Mouse (Mus musculus) spleen, postnatal 10 days (tissue): Measurements from ENCODE around the gene Gm17364.
"Not testable (repeated sequence)": the region's sequence is repeated elsewhere in the genome, so short reads cannot be mapped to it uniquely, and the experiment has no call there.

Experiments
- DNase-seq, 2 experiments: peaks; one replicate each; pipeline ENCODE4 v3.0.0; 2021 to 2022; ENCODE audit warnings: low spot score in 2 of 2

Gene Gm17364

GRCm38 (mm10) chr13:41273927-41274650 lies at the start of gene Gm17364:
Gene Gm17364 (minus strand): TSS chr13:41273977.
- DNase-seq: no peak

- no peak for DNase-seq
Observed at GRCm38 (mm10) chr13:41321433-41321832, 47.7 kb upstream of the Gm17364 start.

- DNase-seq: no peak
Observed at GRCm38 (mm10) chr13:41320749-41321148, 47.0 kb upstream of the Gm17364 start.

GRCm38 (mm10) chr13:41302716-41303115 lies 28.9 kb upstream of the Gm17364 start:
- DNase-seq: peak; percentile 59 to 86

- DNase-seq: no peak
Observed at GRCm38 (mm10) chr13:41300037-41300436, 26.3 kb upstream of the Gm17364 start.

- DNase-seq: no peak
Observed at GRCm38 (mm10) chr13:41298996-41299395, 25.2 kb upstream of the Gm17364 start.

- DNase-seq: no peak
Observed at GRCm38 (mm10) chr13:41298533-41298932, 24.8 kb upstream of the Gm17364 start.

- DNase-seq: no peak
Observed at GRCm38 (mm10) chr13:41296396-41296795, 22.6 kb upstream of the Gm17364 start.

GRCm38 (mm10) chr13:41295886-41296285 lies 22.1 kb upstream of the Gm17364 start:
- DNase-seq: no peak

GRCm38 (mm10) chr13:41293595-41293994 lies 19.8 kb upstream of the Gm17364 start:
- DNase-seq: no peak

GRCm38 (mm10) chr13:41291466-41291974 lies 17.7 kb upstream of the Gm17364 start:
- DNase-seq: no peak

GRCm38 (mm10) chr13:41286285-41286684 lies 12.5 kb upstream of the Gm17364 start:
- no peak for DNase-seq

- no peak for DNase-seq
Observed at GRCm38 (mm10) chr13:41285448-41285847, 11.7 kb upstream of the Gm17364 start.

GRCm38 (mm10) chr13:41283256-41283655 lies 9.5 kb upstream of the Gm17364 start:
- DNase-seq: peak; percentile 41 to 74

- DNase-seq: no peak
Observed at GRCm38 (mm10) chr13:41280696-41281095, 6.9 kb upstream of the Gm17364 start.

GRCm38 (mm10) chr13:41267827-41268408 lies 5.9 kb downstream of the Gm17364 start:
- DNase-seq: no peak

GRCm38 (mm10) chr13:41263304-41264006 lies 10.3 kb downstream of the Gm17364 start:
- DNase-seq: no peak

GRCm38 (mm10) chr13:41261617-41262016 lies 12.2 kb downstream of the Gm17364 start:
- DNase-seq: not testable (repeated sequence)

GRCm38 (mm10) chr13:41257851-41258250 lies 15.9 kb downstream of the Gm17364 start:
- DNase-seq: no peak

- no peak for DNase-seq
Observed at GRCm38 (mm10) chr13:41256962-41257361, 16.8 kb downstream of the Gm17364 start.

- no peak for DNase-seq
Observed at GRCm38 (mm10) chr13:41256126-41256525, 17.7 kb downstream of the Gm17364 start.

- DNase-seq: no peak
Observed at GRCm38 (mm10) chr13:41252736-41253135, 21.0 kb downstream of the Gm17364 start.

GRCm38 (mm10) chr13:41252141-41252540 lies 21.6 kb downstream of the Gm17364 start:
- DNase-seq: no peak
